Mouse (Mus musculus) hindbrain, embryonic 10.5 days (tissue): ENCODE measurements around the gene Prkcq. TPM values are rescaled to one million over a fixed set of nuclear protein-coding genes. Genes with fewer than 3 reads are reported as not detected.
"Not testable (repeated sequence)": the region's sequence is repeated elsewhere in the genome, so short reads cannot be mapped to it uniquely, and the experiment has no call there.

Source experiments
- DNase-seq: peaks from one replicate; pipeline ENCODE4 v3.0.0-alpha.2; 2017; ENCODE audit warnings: low spot score
- H3K27ac ChIP-seq: fragments of 300-500 bp; sonication (generic); 2 replicates; pipeline ENCODE4 v1.5.1; 2016; ENCODE audit warnings: mild to moderate bottlenecking, moderate library complexity
- H3K27me3 ChIP-seq: fragments of 300-500 bp; sonication (generic); 2 replicates; pipeline ENCODE4 v1.6.1; 2016; ENCODE audit warnings: mild to moderate bottlenecking; ENCODE audit not compliant: poor library complexity, insufficient read depth, severe bottlenecking
- H3K36me3 ChIP-seq: fragments of 300-500 bp; sonication (generic); 2 replicates; pipeline ENCODE4 v1.6.1; 2016; ENCODE audit warnings: mild to moderate bottlenecking, moderate library complexity
- H3K4me1 ChIP-seq: fragments of 300-500 bp; sonication (generic); replicated peaks from 2 replicates; pipeline ENCODE4 v1.6.1; 2016; ENCODE audit warnings: mild to moderate bottlenecking
- H3K4me3 ChIP-seq: fragments of 300-500 bp; sonication (generic); 2 replicates; pipeline ENCODE4 v1.5.1; 2016; ENCODE audit warnings: mild to moderate bottlenecking, moderate library complexity
- H3K9me3 ChIP-seq: fragments of 300-500 bp; sonication (generic); 2 replicates; pipeline ENCODE4 v1.6.1; 2016; ENCODE audit warnings: mild to moderate bottlenecking, moderate library complexity
- WGBS: fragments of 180-500 bp; shearing (Covaris S2); methylation state at CpG from one replicate; pipeline ENCODE4 v1.1.7; 2016; 5-methylcytosine and 5-hydroxymethylcytosine counted together
- polyA plus RNA-seq: library from polyadenylated mRNA; unstranded; fragments of >200 nt; fragmentation: Nextera tagmentation; extraction: Ambion mirVana; gene quantifications from 2 replicates; pipeline ENCODE4 v1.2.1, GENCODE M21; 2016

Gene Prkcq
- polyA plus RNA-seq, 1 experiment from 2014 or later, result 1.9 TPM

- Histone ChIP-seq H3K9me3 (no peaks in the 10 kb centered on the region), H3K4me1 (no peaks in the 10 kb centered on the region), H3K27ac (no peak overlapping the region), H3K36me3 (no peaks in the 10 kb centered on the region), H3K27me3 (no peaks in the 10 kb centered on the region), H3K4me3 (no peak overlapping the region)
- no peak for DNase-seq
- WGBS, result 81% methylated on average over 4 of the region's 4 CpGs
These were observed 160.6 kb downstream of the Prkcq start for GRCm38 (mm10) chr2:11332469-11332868.

GRCm38 (mm10) chr2:11333301-11334017 lies 161.6 kb downstream of the Prkcq start:
- H3K4me1 ChIP-seq, result no peaks in the 10 kb centered on the region
- no peak for DNase-seq
- 68% methylated on average over 14 of the region's 14 CpGs for WGBS

GRCm38 (mm10) chr2:11336320-11336719 lies 164.4 kb downstream of the Prkcq start:
- Histone ChIP-seq H3K27me3 (no peaks in the 10 kb centered on the region), H3K4me3 (no peak overlapping the region), H3K9me3 (no peaks in the 10 kb centered on the region), H3K27ac (no peak overlapping the region), H3K4me1 (no peaks in the 10 kb centered on the region), H3K36me3 (no peaks in the 10 kb centered on the region)
- DNase-seq, result no peak
- 69% methylated on average over 8 of the region's 8 CpGs for WGBS

More at GRCm38 (mm10) chr2:11333301-11334017, 161.6 kb downstream of the Prkcq start:
- no peaks in the 10 kb centered on the region for H3K27me3 ChIP-seq
- H3K9me3 ChIP-seq, result no peaks in the 10 kb centered on the region
- H3K4me3 ChIP-seq, result no peak overlapping the region
- no peaks in the 10 kb centered on the region for H3K36me3 ChIP-seq
- no peak overlapping the region for H3K27ac ChIP-seq

- 89% methylated on average over 14 of the region's 14 CpGs for WGBS
- H3K9me3 ChIP-seq, result no peaks in the 10 kb centered on the region
- H3K4me1 ChIP-seq, result no peaks in the 10 kb centered on the region
- no peak for DNase-seq
- no peak overlapping the region for H3K4me3 ChIP-seq
- no peaks in the 10 kb centered on the region for H3K36me3 ChIP-seq
- no peak overlapping the region for H3K27ac ChIP-seq
- H3K27me3 ChIP-seq, result no peaks in the 10 kb centered on the region
These were observed 167.3 kb downstream of the Prkcq start for GRCm38 (mm10) chr2:11338931-11339839.

GRCm38 (mm10) chr2:11344691-11345090 lies 172.8 kb downstream of the Prkcq start:
- H3K27me3 ChIP-seq, result no peaks in the 10 kb centered on the region
- H3K9me3 ChIP-seq, result no peaks in the 10 kb centered on the region
- H3K27ac ChIP-seq, result no peak overlapping the region
- H3K4me1 ChIP-seq, result no peaks in the 10 kb centered on the region
- H3K4me3 ChIP-seq, result no peak overlapping the region
- H3K36me3 ChIP-seq, result no peaks in the 10 kb centered on the region
- 92% methylated on average over 3 of the region's 3 CpGs for WGBS
- no peak for DNase-seq

GRCm38 (mm10) chr2:11346419-11346818 lies 174.5 kb downstream of the Prkcq start:
- 87% methylated on average over 6 of the region's 6 CpGs for WGBS
- not testable (repeated sequence) for H3K27me3 ChIP-seq, H3K27ac ChIP-seq, DNase-seq, H3K4me3 ChIP-seq, H3K9me3 ChIP-seq, H3K36me3 ChIP-seq, H3K4me1 ChIP-seq

- no peaks in the 10 kb centered on the region for H3K9me3 ChIP-seq
- H3K4me1 ChIP-seq, result no peaks in the 10 kb centered on the region
- WGBS, result 84% methylated on average over 3 of the region's 3 CpGs
- no peaks in the 10 kb centered on the region for H3K27me3 ChIP-seq
- no peak for DNase-seq
- H3K36me3 ChIP-seq, result no peaks in the 10 kb centered on the region
- no peak overlapping the region for H3K4me3 ChIP-seq
- no peak overlapping the region for H3K27ac ChIP-seq
These were observed 175.9 kb downstream of the Prkcq start for GRCm38 (mm10) chr2:11347791-11348190.
